In the genomic region with DNA sequence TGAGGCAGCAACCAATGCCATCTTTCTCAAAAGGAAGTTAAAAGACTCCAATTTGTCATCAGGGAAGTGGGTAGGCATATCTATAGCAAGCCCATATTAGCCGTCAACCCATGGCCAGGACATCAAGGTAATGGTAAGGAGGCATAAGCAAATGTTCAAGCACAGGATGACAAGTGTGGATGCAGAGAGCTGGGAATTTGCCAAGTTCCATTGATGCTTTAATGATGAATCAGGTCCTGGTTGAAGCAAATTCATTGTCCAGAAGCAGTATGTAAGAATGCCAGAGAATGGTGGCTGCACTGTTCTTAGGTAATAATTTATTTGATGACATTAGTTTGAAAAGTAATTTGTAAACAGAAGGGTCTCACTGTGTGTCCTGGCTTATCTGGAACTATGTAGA, we compare ENCODE assay signal across 35 mouse cellular contexts.
"Had no signal": no experiment of that assay in that cellular context is flagged by ENCODE, and none has a peak within 500 bp of the region (broad histone marks: within the 10 kb centered on the region; RNA-seq: fewer than 3 reads in every experiment).

No protein-coding gene starts in this region.

- H3K27me3 ChIP-seq: heart, embryonic 12.5 days; heart, embryonic 13.5 days; heart, embryonic 15.5 days; hindbrain, embryonic 12.5 days; hindbrain, embryonic 13.5 days; hindbrain, embryonic 15.5 days; intestine, embryonic 15.5 days; kidney, embryonic 15.5 days had no signal

- H3K9me3 ChIP-seq: heart, embryonic 12.5 days; heart, embryonic 13.5 days; heart, embryonic 15.5 days; hindbrain, embryonic 10.5 days; hindbrain, embryonic 12.5 days; hindbrain, embryonic 13.5 days; hindbrain, embryonic 15.5 days; intestine, embryonic 15.5 days; kidney, embryonic 15.5 days had no signal

- H3K4me3 ChIP-seq: heart, embryonic 12.5 days; heart, embryonic 13.5 days; heart, embryonic 15.5 days; hindbrain, embryonic 10.5 days; hindbrain, embryonic 12.5 days; hindbrain, embryonic 13.5 days; hindbrain, embryonic 15.5 days; intestine, embryonic 15.5 days; kidney, embryonic 15.5 days; layer of hippocampus, adult 2 months; left cerebral cortex, adult 2 months had no signal

- DNase-seq: heart, postnatal 10 days; heart, postnatal 14 days; heart, postnatal 36 days; heart, postnatal 4 days; kidney, adult 11 months; kidney, adult 18-20 months; kidney, adult 2 months; kidney, adult 8-10 months; kidney, adult 9 months; kidney, postnatal 10 days; kidney, postnatal 14 days; kidney, postnatal 25 days; kidney, postnatal 36 days; kidney, postnatal 4 days; layer of hippocampus, adult 9-11 months; layer of hippocampus, postnatal 36 days had no signal

- H3K9ac ChIP-seq: heart, embryonic 12.5 days; heart, embryonic 13.5 days; heart, embryonic 15.5 days; hindbrain, embryonic 12.5 days; hindbrain, embryonic 13.5 days; hindbrain, embryonic 14.5 days; hindbrain, embryonic 15.5 days; intestine, embryonic 15.5 days; kidney, embryonic 15.5 days had no signal

- H3K4me1 ChIP-seq: heart, embryonic 12.5 days; heart, embryonic 13.5 days; heart, embryonic 15.5 days; hindbrain, embryonic 10.5 days; hindbrain, embryonic 12.5 days; hindbrain, embryonic 13.5 days; hindbrain, embryonic 15.5 days; intestine, embryonic 15.5 days; kidney, embryonic 15.5 days had no signal

- H3K27ac ChIP-seq: heart, embryonic 13.5 days; heart, embryonic 15.5 days; hindbrain, embryonic 10.5 days; hindbrain, embryonic 12.5 days; hindbrain, embryonic 13.5 days; hindbrain, embryonic 14.5 days; hindbrain, embryonic 15.5 days; hindbrain, postnatal 0 days; intestine, embryonic 15.5 days; kidney, embryonic 15.5 days; kidney, postnatal 0 days; layer of hippocampus, adult 2 months; left cerebral cortex, adult 2 months had no signal

- ATAC-seq: hindbrain, embryonic 16.5 days; hindbrain, postnatal 0 days; inflammation-experienced regulatory T-cells, adult 6 months; intestine, embryonic 15.5 days; intestine, embryonic 16.5 days; intestine, postnatal 0 days had no signal

- H3K4me2 ChIP-seq: heart, embryonic 11.5 days; heart, embryonic 12.5 days; heart, embryonic 13.5 days; heart, embryonic 15.5 days; hindbrain, embryonic 12.5 days; hindbrain, embryonic 13.5 days; hindbrain, embryonic 14.5 days; hindbrain, embryonic 15.5 days; intestine, embryonic 15.5 days; kidney, embryonic 15.5 days had no signal

- H3K36me3 ChIP-seq: heart, embryonic 12.5 days; heart, embryonic 13.5 days; heart, embryonic 15.5 days; hindbrain, embryonic 10.5 days; hindbrain, embryonic 12.5 days; hindbrain, embryonic 13.5 days; hindbrain, embryonic 15.5 days; intestine, embryonic 15.5 days; kidney, embryonic 15.5 days had no signal
